Mouse (Mus musculus) liver, adult 2 months (tissue): ENCODE measurements around the gene Apobec3.

Source experiments
- CTCF ChIP-seq: fragments of 200-500 bp; IDR thresholded peaks from 2 replicates; pipeline ENCODE4 v1.5.1; 2011; ENCODE audit warnings: low read depth, low read length, control low read depth
- POLR2A ChIP-seq: fragments of 200-500 bp; IDR thresholded peaks from 2 replicates; pipeline ENCODE4 v1.6.1; 2011; ENCODE audit warnings: low read length, control low read depth; ENCODE audit not compliant: insufficient read depth; ENCODE audit errors: extremely low read depth

- TF ChIP-seq CTCF = no peak
- no peak for TF ChIP-seq POLR2A
These were observed 24.7 kb downstream of the Apobec3 start for GRCm38 (mm10) chr15:79916150-79916549.
